Mouse (Mus musculus): ENCODE data around the gene Asb17.

DNA sequence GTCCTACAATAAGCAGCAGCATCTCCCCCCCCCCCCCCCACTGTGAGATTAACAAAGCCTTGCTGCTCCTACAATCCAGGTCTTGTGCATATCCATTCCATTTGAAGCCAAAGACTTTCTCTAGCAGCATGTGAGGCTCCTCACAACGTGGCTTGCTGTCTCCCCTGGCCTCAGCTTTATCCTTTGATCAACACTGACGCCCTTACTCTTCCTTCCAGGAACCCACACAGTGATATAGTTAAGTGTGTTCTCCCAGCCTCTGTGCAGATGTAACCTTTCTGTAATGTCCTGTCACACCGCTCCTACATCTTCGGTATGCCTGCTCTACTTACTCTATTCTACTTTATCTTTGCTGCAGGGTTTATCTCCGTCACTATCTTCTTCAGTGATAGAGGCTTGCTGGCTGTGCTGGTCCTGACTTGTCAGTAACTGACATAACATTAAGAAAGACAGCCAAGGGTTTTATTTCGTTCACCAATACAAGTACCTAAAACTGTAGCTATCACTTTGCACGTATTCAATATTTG, 3.3 kb downstream of the Asb17 start:
- TF ChIP-seq CTCF (IDR thresholded peaks at IDR 0.05; ENCODE audit: low read depth), result no peak
- no peak for TF ChIP-seq EP300 (IDR thresholded peaks at IDR 0.05; ENCODE audit: low read depth)
